Mouse (Mus musculus) small intestine, adult 2 months (tissue): ENCODE results near the gene Abtb1. TPM values are rescaled to one million over a fixed set of nuclear protein-coding genes. Genes with fewer than 3 reads are reported as not detected.
A peak's percentile ranks its signal among the peaks of the same experiment; 100 is the strongest.

Experiments used
- H3K27ac ChIP-seq: fragments of 200-500 bp; 2 replicates; pipeline ENCODE4 v1.5.1; 2012; ENCODE audit warnings: low read depth, low read length, control low read depth, inconsistent platforms; ENCODE audit not compliant: insufficient read depth
- H3K27me3 ChIP-seq: fragments of 200-500 bp; 2 replicates; pipeline ENCODE4 v1.6.1; 2012; ENCODE audit warnings: mild to moderate bottlenecking, moderate library complexity, low read length, inconsistent platforms; ENCODE audit not compliant: control insufficient read depth, insufficient read depth
- H3K36me3 ChIP-seq: fragments of 200-500 bp; 2 replicates; pipeline ENCODE4 v1.6.1; 2012; ENCODE audit warnings: mild to moderate bottlenecking, low read length, control low read depth, inconsistent platforms; ENCODE audit not compliant: control insufficient read depth, insufficient read depth
- H3K4me1 ChIP-seq: fragments of 200-500 bp; 2 replicates; pipeline ENCODE4 v1.6.1; 2012; ENCODE audit warnings: low read length, inconsistent platforms, mixed read lengths; ENCODE audit not compliant: control insufficient read depth, insufficient read depth, insufficient read length
- H3K4me3 ChIP-seq: fragments of 200-500 bp; 2 replicates; pipeline ENCODE4 v1.5.1; 2012; ENCODE audit warnings: low read depth, mild to moderate bottlenecking, control low read depth, inconsistent platforms, low read length, moderate library complexity
- CTCF ChIP-seq: fragments of 200-500 bp; IDR thresholded peaks from 2 replicates; pipeline ENCODE4 v1.5.1; 2012; ENCODE audit warnings: low read depth, mild to moderate bottlenecking, control low read depth, inconsistent platforms, low read length, moderate library complexity, mixed read lengths; ENCODE audit not compliant: insufficient replicate concordance, insufficient read length; ENCODE audit errors: extremely low read depth
- POLR2A ChIP-seq: fragments of 200-500 bp; IDR thresholded peaks from 2 replicates; pipeline ENCODE4 v1.6.1; 2012; ENCODE audit warnings: low read depth, mild to moderate bottlenecking, control low read depth, inconsistent platforms, low read length, moderate library complexity
- WGBS: fragments of 180-500 bp; shearing (Covaris S2); methylation state at CpG from one replicate; pipeline ENCODE4 v1.1.7; 2018; 5-methylcytosine and 5-hydroxymethylcytosine counted together
- polyA plus RNA-seq: library from polyadenylated mRNA; depleted of rRNA; stranded (reverse); fragments of >200 nt; gene quantifications from 2 replicates; pipeline ENCODE4 v1.2.3, GENCODE M21; 2012

Gene Abtb1
- polyA plus RNA-seq, 1 experiment, result 68.7 TPM

DNA sequence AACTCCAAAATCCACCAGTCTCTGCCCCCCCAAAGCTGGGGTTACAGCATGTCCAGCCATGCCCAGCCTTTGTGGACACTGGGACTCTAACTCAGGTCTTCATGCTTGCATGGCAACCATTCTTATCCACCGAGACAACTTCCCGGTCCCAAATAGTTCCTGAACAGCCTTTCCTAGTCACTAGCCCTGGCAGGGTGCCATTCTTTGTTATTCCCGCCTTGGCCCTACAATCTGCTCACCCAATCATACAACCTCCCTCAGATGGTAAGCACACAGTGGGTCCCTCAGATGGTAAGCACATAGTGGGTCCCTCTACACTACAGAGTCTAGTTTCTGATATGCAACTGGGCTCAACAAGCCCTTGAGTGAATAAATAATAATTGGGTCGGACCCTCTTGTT is 28.8 kb upstream of the Abtb1 start:
- TF ChIP-seq POLR2A (no peak), CTCF (no peak)
- Histone ChIP-seq H3K27ac (no peak overlapping the region), H3K36me3 (no peaks in the 10 kb centered on the region), H3K27me3 (peaks cover 7% of the 10 kb centered on the region), H3K4me3 (no peak overlapping the region), H3K4me1 (peaks cover 2% of the 10 kb centered on the region; the same call in 1 of the 2 replicates)
- WGBS, result 34% methylated on average over 4 of the region's 4 CpGs

DNA sequence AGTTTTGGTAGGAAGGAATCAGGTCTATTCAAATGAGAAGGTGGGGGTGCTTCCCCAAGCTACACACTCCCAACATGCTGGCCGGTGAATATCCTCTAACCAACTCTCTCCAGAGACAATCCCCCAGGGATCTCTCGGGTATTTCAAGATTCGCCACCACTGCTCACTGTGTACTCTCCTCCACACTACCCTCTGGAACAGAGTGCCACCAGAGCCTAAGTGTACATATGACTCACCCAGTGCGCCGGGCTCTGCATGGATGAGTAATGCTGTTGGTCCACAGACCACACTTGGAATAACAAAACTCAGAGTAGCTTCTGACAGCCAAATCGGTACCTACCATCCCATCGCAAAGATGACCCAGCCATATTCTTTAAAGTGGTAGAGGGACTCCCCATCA is 27.7 kb upstream of the Abtb1 start:
- Histone ChIP-seq H3K4me1 (no peaks in the 10 kb centered on the region), H3K4me3 (no peak overlapping the region), H3K27me3 (no peaks in the 10 kb centered on the region; the same call in 1 of the 2 replicates), H3K36me3 (no peaks in the 10 kb centered on the region), H3K27ac (no peak overlapping the region)
- WGBS, result 74% methylated on average over 7 of the region's 7 CpGs
- TF ChIP-seq CTCF (no peak), POLR2A (no peak)

- Histone ChIP-seq H3K4me1 (no peaks in the 10 kb centered on the region), H3K36me3 (no peaks in the 10 kb centered on the region), H3K27me3 (no peaks in the 10 kb centered on the region), H3K27ac (no peak overlapping the region), H3K4me3 (no peak overlapping the region)
- TF ChIP-seq CTCF (no peak), POLR2A (no peak)
- WGBS, result 76% methylated on average over 7 of the region's 7 CpGs
Measured at GRCm38 (mm10) chr6:88865704-88866103, 23.9 kb upstream of the Abtb1 start.

- no peaks in the 10 kb centered on the region for H3K36me3 ChIP-seq
- H3K27me3 ChIP-seq, result no peaks in the 10 kb centered on the region
- no peak overlapping the region for H3K27ac ChIP-seq
- no peak overlapping the region for H3K4me3 ChIP-seq
- H3K4me1 ChIP-seq, result no peaks in the 10 kb centered on the region
- WGBS, result 15% methylated on average over 2 of the region's 2 CpGs
- TF ChIP-seq CTCF, result peak; percentile 3; the same call in 1 of the 2 replicates
- TF ChIP-seq POLR2A, result no peak
Measured at GRCm38 (mm10) chr6:88860914-88861313, 19.1 kb upstream of the Abtb1 start.

- no peaks in the 10 kb centered on the region for H3K27me3 ChIP-seq
- H3K4me1 ChIP-seq, result no peaks in the 10 kb centered on the region
- H3K36me3 ChIP-seq, result no peaks in the 10 kb centered on the region
- H3K4me3 ChIP-seq, result no peak overlapping the region
- H3K27ac ChIP-seq, result no peak overlapping the region
- WGBS, result 80% methylated on average over 7 of the region's 7 CpGs
- TF ChIP-seq CTCF (no peak), POLR2A (no peak)
Measured at GRCm38 (mm10) chr6:88858341-88858740, 16.6 kb upstream of the Abtb1 start.

DNA sequence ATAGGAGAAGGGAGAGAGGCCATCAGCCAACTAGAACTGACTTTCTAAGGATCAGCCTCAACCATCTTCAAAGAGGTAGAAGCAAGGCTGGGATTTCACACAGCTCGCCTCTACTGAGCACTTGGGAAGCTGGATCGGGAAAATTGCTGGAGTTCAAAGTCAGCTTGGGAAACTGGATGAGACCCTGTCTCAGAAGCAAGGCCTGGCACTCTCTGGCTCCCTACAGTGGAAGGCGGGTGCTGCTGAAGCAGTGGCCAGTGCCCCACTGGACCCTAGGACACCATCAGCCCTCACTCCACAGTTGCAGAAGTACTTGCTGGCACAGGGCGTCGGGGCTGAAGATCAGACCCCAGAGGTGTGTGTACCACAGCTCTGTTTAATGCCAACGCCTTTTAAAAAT is 16.0 kb upstream of the Abtb1 start:
- H3K4me1 ChIP-seq, result no peaks in the 10 kb centered on the region
- no peaks in the 10 kb centered on the region for H3K36me3 ChIP-seq
- TF ChIP-seq CTCF, result no peak
- TF ChIP-seq POLR2A, result no peak
- 85% methylated on average over 6 of the region's 6 CpGs for WGBS
- H3K4me3 ChIP-seq, result no peak overlapping the region
- H3K27ac ChIP-seq, result no peak overlapping the region
- no peaks in the 10 kb centered on the region for H3K27me3 ChIP-seq

DNA sequence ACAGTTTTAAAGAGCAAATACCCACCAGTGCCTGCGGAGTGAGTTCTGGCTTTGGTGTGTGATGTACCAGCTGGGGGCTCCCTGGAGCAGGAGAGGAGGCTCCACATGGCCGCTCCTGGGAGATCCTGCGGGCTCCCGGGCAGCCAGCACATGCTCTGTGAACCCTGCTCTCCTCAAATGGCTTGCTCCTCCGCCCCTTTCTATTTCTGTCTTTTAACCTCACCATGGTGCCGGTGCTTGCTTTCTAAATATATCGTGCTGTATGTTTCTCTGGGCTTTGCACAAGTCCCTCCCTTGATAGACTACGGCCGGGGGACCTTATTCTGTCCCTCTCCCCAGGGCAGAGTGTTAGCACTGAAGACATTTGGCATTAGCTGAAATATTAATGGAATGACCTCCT is 15.5 kb upstream of the Abtb1 start:
- no peak overlapping the region for H3K27ac ChIP-seq

More for the DNA sequence above, 15.5 kb upstream of the Abtb1 start:
- Histone ChIP-seq H3K4me3 (no peak overlapping the region), H3K36me3 (no peaks in the 10 kb centered on the region), H3K27me3 (no peaks in the 10 kb centered on the region), H3K4me1 (no peaks in the 10 kb centered on the region)
- 29% methylated on average over 9 of the region's 9 CpGs for WGBS
- TF ChIP-seq CTCF, result no peak
- no peak for TF ChIP-seq POLR2A
